Mouse (Mus musculus): ENCODE measurements at regions not wholly inside any gene's neighbourhood (a gene's known extent, or its start where the extent isn't known, plus 50 kb on each side); places are given as distances from the start of the nearest gene placed in this dataset.

GRCm38 (mm10) chr19:26445309-26445708 is 159.5 kb upstream of the Smarca2 start:
- Histone ChIP-seq H3K36me3 (ENCODE audit: control insufficient read depth, insufficient read depth, low read length) (no peaks in the 10 kb centered on the region), H3K27ac (ENCODE audit: low read depth, low read length) (no peak overlapping the region), H3K9me3 (ENCODE audit: control insufficient read depth, low read length) (no peaks in the 10 kb centered on the region), H3K9ac (ENCODE audit: low read length) (no peak overlapping the region), H3K4me1 (ENCODE audit: control insufficient read depth, insufficient read depth, low read length) (no peaks in the 10 kb centered on the region), H3K27me3 (ENCODE audit: control insufficient read depth, insufficient read depth, low read length) (no peaks in the 10 kb centered on the region), H3K4me3 (ENCODE audit: low read depth, low read length) (no peak overlapping the region), H3K4me2 (ENCODE audit: low read depth) (no peak overlapping the region)
- ATAC-seq (ENCODE audit: insufficient read depth, low FRiP score, low TSS enrichment) (no peak), DNase-seq (ENCODE audit: low spot score) (no peak)
- WGBS = 83% methylated on average over 4 of the region's 4 CpGs

- H3K4me2 ChIP-seq (ENCODE audit: low read depth) = no peak overlapping the region
- no peak overlapping the region for H3K27ac ChIP-seq (ENCODE audit: low read depth, low read length)
- no peaks in the 10 kb centered on the region for H3K4me1 ChIP-seq (ENCODE audit: control insufficient read depth, insufficient read depth, low read length)
- ATAC-seq (ENCODE audit: insufficient read depth, low FRiP score, low TSS enrichment) (no peak), DNase-seq (ENCODE audit: low spot score) (no peak)
- H3K9me3 ChIP-seq (ENCODE audit: control insufficient read depth, low read length) = no peaks in the 10 kb centered on the region
- H3K27me3 ChIP-seq (ENCODE audit: control insufficient read depth, insufficient read depth, low read length) = no peaks in the 10 kb centered on the region
- WGBS = 93% methylated on average over 7 of the region's 7 CpGs
- no peaks in the 10 kb centered on the region for H3K36me3 ChIP-seq (ENCODE audit: control insufficient read depth, insufficient read depth, low read length)
- H3K4me3 ChIP-seq (ENCODE audit: low read depth, low read length) = no peak overlapping the region
- H3K9ac ChIP-seq (ENCODE audit: low read length) = no peak overlapping the region
Measured at GRCm38 (mm10) chr19:26447427-26448023, 157.3 kb upstream of the Smarca2 start.

- 55% methylated on average over 4 of the region's 4 CpGs for WGBS
- ATAC-seq (ENCODE audit: insufficient read depth, low FRiP score, low TSS enrichment) (no peak), DNase-seq (ENCODE audit: low spot score) (no peak)
- no peaks in the 10 kb centered on the region for H3K4me1 ChIP-seq (ENCODE audit: control insufficient read depth, insufficient read depth, low read length)
- no peaks in the 10 kb centered on the region for H3K9me3 ChIP-seq (ENCODE audit: control insufficient read depth, low read length)
- H3K4me3 ChIP-seq (ENCODE audit: low read depth, low read length) = no peak overlapping the region
- no peak overlapping the region for H3K4me2 ChIP-seq (ENCODE audit: low read depth)
- no peak overlapping the region for H3K27ac ChIP-seq (ENCODE audit: low read depth, low read length)
- H3K36me3 ChIP-seq (ENCODE audit: control insufficient read depth, insufficient read depth, low read length) = no peaks in the 10 kb centered on the region
- H3K27me3 ChIP-seq (ENCODE audit: control insufficient read depth, insufficient read depth, low read length) = no peaks in the 10 kb centered on the region
- no peak overlapping the region for H3K9ac ChIP-seq (ENCODE audit: low read length)
Measured at GRCm38 (mm10) chr19:26461712-26462111, 143.1 kb upstream of the Smarca2 start.

- Histone ChIP-seq H3K27me3 (ENCODE audit: control insufficient read depth, insufficient read depth, low read length) (no peaks in the 10 kb centered on the region), H3K9me3 (ENCODE audit: control insufficient read depth, low read length) (no peaks in the 10 kb centered on the region), H3K9ac (ENCODE audit: low read length) (no peak overlapping the region), H3K4me3 (ENCODE audit: low read depth, low read length) (no peak overlapping the region), H3K36me3 (ENCODE audit: control insufficient read depth, insufficient read depth, low read length) (no peaks in the 10 kb centered on the region), H3K4me1 (ENCODE audit: control insufficient read depth, insufficient read depth, low read length) (no peaks in the 10 kb centered on the region), H3K27ac (ENCODE audit: low read depth, low read length) (no peak overlapping the region), H3K4me2 (ENCODE audit: low read depth) (no peak overlapping the region)
- DNase-seq (ENCODE audit: low spot score) (no peak), ATAC-seq (ENCODE audit: insufficient read depth, low FRiP score, low TSS enrichment) (no peak)
- 49% methylated on average over 2 of the region's 2 CpGs for WGBS
Measured at GRCm38 (mm10) chr19:26465228-26465627, 139.6 kb upstream of the Smarca2 start.

GRCm38 (mm10) chr19:26466244-26466643 is 138.6 kb upstream of the Smarca2 start:
- no peaks in the 10 kb centered on the region for H3K4me1 ChIP-seq (ENCODE audit: control insufficient read depth, insufficient read depth, low read length)
- no peak overlapping the region for H3K27ac ChIP-seq (ENCODE audit: low read depth, low read length)
- no peak overlapping the region for H3K9ac ChIP-seq (ENCODE audit: low read length)
- H3K27me3 ChIP-seq (ENCODE audit: control insufficient read depth, insufficient read depth, low read length) = no peaks in the 10 kb centered on the region
- ATAC-seq (ENCODE audit: insufficient read depth, low FRiP score, low TSS enrichment) = no peak
- H3K36me3 ChIP-seq (ENCODE audit: control insufficient read depth, insufficient read depth, low read length) = no peaks in the 10 kb centered on the region
- DNase-seq (ENCODE audit: low spot score) = no peak
- H3K4me2 ChIP-seq (ENCODE audit: low read depth) = no peak overlapping the region
- 92% methylated on average over 4 of the region's 4 CpGs for WGBS
- no peaks in the 10 kb centered on the region for H3K9me3 ChIP-seq (ENCODE audit: control insufficient read depth, low read length)
- H3K4me3 ChIP-seq (ENCODE audit: low read depth, low read length) = no peak overlapping the region

GRCm38 (mm10) chr19:26467179-26467651 is 137.6 kb upstream of the Smarca2 start:
- no peaks in the 10 kb centered on the region for H3K36me3 ChIP-seq (ENCODE audit: control insufficient read depth, insufficient read depth, low read length)
- no peaks in the 10 kb centered on the region for H3K4me1 ChIP-seq (ENCODE audit: control insufficient read depth, insufficient read depth, low read length)
- H3K4me3 ChIP-seq (ENCODE audit: low read depth, low read length) = no peak overlapping the region
- H3K9me3 ChIP-seq (ENCODE audit: control insufficient read depth, low read length) = no peaks in the 10 kb centered on the region
- H3K4me2 ChIP-seq (ENCODE audit: low read depth) = no peak overlapping the region
- DNase-seq (ENCODE audit: low spot score) = no peak
- no peak overlapping the region for H3K9ac ChIP-seq (ENCODE audit: low read length)
- no peak for ATAC-seq (ENCODE audit: insufficient read depth, low FRiP score, low TSS enrichment)
- WGBS = 61% methylated on average over 5 of the region's 5 CpGs
- no peaks in the 10 kb centered on the region for H3K27me3 ChIP-seq (ENCODE audit: control insufficient read depth, insufficient read depth, low read length)
- H3K27ac ChIP-seq (ENCODE audit: low read depth, low read length) = no peak overlapping the region

- Histone ChIP-seq H3K4me3 (ENCODE audit: low read depth, low read length) (no peak overlapping the region), H3K27ac (ENCODE audit: low read depth, low read length) (no peak overlapping the region), H3K36me3 (ENCODE audit: control insufficient read depth, insufficient read depth, low read length) (no peaks in the 10 kb centered on the region), H3K4me1 (ENCODE audit: control insufficient read depth, insufficient read depth, low read length) (no peaks in the 10 kb centered on the region), H3K4me2 (ENCODE audit: low read depth) (no peak overlapping the region), H3K9ac (ENCODE audit: low read length) (no peak overlapping the region), H3K9me3 (ENCODE audit: control insufficient read depth, low read length) (no peaks in the 10 kb centered on the region), H3K27me3 (ENCODE audit: control insufficient read depth, insufficient read depth, low read length) (no peaks in the 10 kb centered on the region)
- no peak for ATAC-seq (ENCODE audit: insufficient read depth, low FRiP score, low TSS enrichment)
- 67% methylated on average over 1 of the region's 1 CpGs for WGBS
- DNase-seq (ENCODE audit: low spot score) = no peak
Measured at GRCm38 (mm10) chr19:26472659-26473058, 132.2 kb upstream of the Smarca2 start.

- H3K27me3 ChIP-seq (ENCODE audit: control insufficient read depth, insufficient read depth, low read length) = no peaks in the 10 kb centered on the region
- H3K4me3 ChIP-seq (ENCODE audit: low read depth, low read length) = no peak overlapping the region
- no peaks in the 10 kb centered on the region for H3K4me1 ChIP-seq (ENCODE audit: control insufficient read depth, insufficient read depth, low read length)
- H3K9me3 ChIP-seq (ENCODE audit: control insufficient read depth, low read length) = no peaks in the 10 kb centered on the region
- WGBS = 90% methylated on average over 3 of the region's 3 CpGs
- H3K27ac ChIP-seq (ENCODE audit: low read depth, low read length) = no peak overlapping the region
- ATAC-seq (ENCODE audit: insufficient read depth, low FRiP score, low TSS enrichment) = no peak
- DNase-seq (ENCODE audit: low spot score) = no peak
- no peak overlapping the region for H3K9ac ChIP-seq (ENCODE audit: low read length)
- no peak overlapping the region for H3K4me2 ChIP-seq (ENCODE audit: low read depth)
- no peaks in the 10 kb centered on the region for H3K36me3 ChIP-seq (ENCODE audit: control insufficient read depth, insufficient read depth, low read length)
Measured at GRCm38 (mm10) chr19:26473211-26473610, 131.6 kb upstream of the Smarca2 start.

- Histone ChIP-seq H3K9ac (ENCODE audit: low read length) (no peak overlapping the region), H3K4me3 (ENCODE audit: low read depth, low read length) (no peak overlapping the region), H3K9me3 (ENCODE audit: control insufficient read depth, low read length) (no peaks in the 10 kb centered on the region), H3K36me3 (ENCODE audit: control insufficient read depth, insufficient read depth, low read length) (no peaks in the 10 kb centered on the region), H3K27ac (ENCODE audit: low read depth, low read length) (no peak overlapping the region), H3K27me3 (ENCODE audit: control insufficient read depth, insufficient read depth, low read length) (no peaks in the 10 kb centered on the region), H3K4me1 (ENCODE audit: control insufficient read depth, insufficient read depth, low read length) (no peaks in the 10 kb centered on the region), H3K4me2 (ENCODE audit: low read depth) (no peak overlapping the region)
- DNase-seq (ENCODE audit: low spot score) (no peak), ATAC-seq (ENCODE audit: insufficient read depth, low FRiP score, low TSS enrichment) (no peak)
- 76% methylated on average over 2 of the region's 2 CpGs for WGBS
Measured at GRCm38 (mm10) chr19:26475197-26475596, 129.7 kb upstream of the Smarca2 start.
